In genomic region chr7:18891872-18892599, GRCm38 (mm10) we compare ENCODE assay signal across 8 mouse cellular contexts. TPM values are rescaled to one million over a fixed set of nuclear protein-coding genes. Genes with fewer than 3 reads are reported as not detected.
DNase-seq lines count a peak whose midpoint lies in the region; ATAC-seq lines count a peak whose summit lies in the region.

No protein-coding gene starts in this region.

- intact Hi-C loops in left cerebral cortex, postnatal 10 days (cut with DNase I), result loop anchor here (5.0 kb wide), 1 partner anchor 100 kb away; the partner anchor contains the start of gene Mypop

- DNase-seq in adrenal gland, adult (ENCODE audit: inconsistent age in 2 of 2, low spot score in 1 of 2), result peak; percentile 87 to 94
- DNase-seq in embryo, embryonic 10 days (ENCODE audit: low spot score), result peak; percentile 96
- DNase-seq in gastrocnemius, postnatal 10 days, result peak; percentile 86
- peak; percentile 84 to 93 for DNase-seq in left cerebral cortex, postnatal 10 days (ENCODE audit: extremely low spot score in 1 of 2, low spot score in 2 of 2)
- peak; percentile 91 for DNase-seq in right cerebral cortex, postnatal 25 days
- peak; percentile 74 to 84 for DNase-seq in urinary bladder, postnatal 36 days (ENCODE audit: low spot score in 2 of 2)

- ATAC-seq in inflammation-experienced regulatory T-cells, adult 6 months, result peak; percentile 96
- ATAC-seq in megakaryocyte-erythroid progenitor cell, adult 5-6 weeks (replicated peaks; ENCODE audit: low FRiP score, low TSS enrichment, poor library complexity, severe bottlenecking), result peak; percentile 91

RNA-seq across cellular contexts. Expression of gene Ccdc61, which starts 18.2 kb away (rescaled TPM):
- 1 to 10 TPM; 5.9 to 9.4 TPM for total RNA-seq in gastrocnemius, postnatal 10 days (2021)
- 1 to 10 TPM; 5.8 to 8.6 (median 6.7) TPM for polyA plus RNA-seq in inflammation-experienced regulatory T-cells, adult 6 months (2017; shearing (Covaris generic))
- total RNA-seq in left cerebral cortex, postnatal 10 days (2021), result 10 to 100 TPM; 12.8 to 13.4 TPM
- 23.6 and 42.3 TPM in 2 replicates for total RNA-seq in megakaryocyte-erythroid progenitor cell, adult 5-6 weeks (2014; fragmentation: Nextera tagmentation)
- total RNA-seq in megakaryocyte-erythroid progenitor cell, adult 5-6 weeks (2017), result 6.8 and 13.3 TPM in 2 replicates

RNA-seq across cellular contexts. Expression of gene Pglyrp1, which starts 20.9 kb away (rescaled TPM):
- total RNA-seq in gastrocnemius, postnatal 10 days (2021), result 1 to 10 TPM in 1 of 2 experiments, under 1 TPM in 1; 0.73 to 3.7 TPM
- 100 to 1,000 TPM; 200 to 462 (median 264) TPM for polyA plus RNA-seq in inflammation-experienced regulatory T-cells, adult 6 months (2017; shearing (Covaris generic))
- 10 to 100 TPM; 26.6 to 28.1 TPM for total RNA-seq in left cerebral cortex, postnatal 10 days (2021)
- total RNA-seq in megakaryocyte-erythroid progenitor cell, adult 5-6 weeks (2014; fragmentation: Nextera tagmentation), result 1.9 and 43.9 TPM in 2 replicates
- total RNA-seq in megakaryocyte-erythroid progenitor cell, adult 5-6 weeks (2017), result 0.61 and 2.2 TPM in 2 replicates

RNA-seq across cellular contexts. Expression of gene Nova2, which starts 33.7 kb away (rescaled TPM):
- total RNA-seq in gastrocnemius, postnatal 10 days (2021), result 1 to 10 TPM; 2.9 to 4.1 TPM
- polyA plus RNA-seq in inflammation-experienced regulatory T-cells, adult 6 months (2017; shearing (Covaris generic)), result under 1 TPM in 1 of 3 experiments, not detected in 2; 0.05 TPM
- 100 to 1,000 TPM; 114 to 118 TPM for total RNA-seq in left cerebral cortex, postnatal 10 days (2021)
- total RNA-seq in megakaryocyte-erythroid progenitor cell, adult 5-6 weeks (2014; fragmentation: Nextera tagmentation), result not detected in 2 replicates
- total RNA-seq in megakaryocyte-erythroid progenitor cell, adult 5-6 weeks (2017), result not detected in 2 replicates

RNA-seq across cellular contexts. Expression of gene Mill2, which starts 52.3 kb away (rescaled TPM):
- 1 to 10 TPM; 3.1 to 3.6 TPM for total RNA-seq in gastrocnemius, postnatal 10 days (2021)
- polyA plus RNA-seq in inflammation-experienced regulatory T-cells, adult 6 months (2017; shearing (Covaris generic)), result under 1 TPM; 0.57 to 0.67 (median 0.58) TPM
- total RNA-seq in left cerebral cortex, postnatal 10 days (2021), result 1 to 10 TPM; 1.3 to 1.5 TPM
- 1.4 TPM in 1 of 2 replicates, not detected in the other for total RNA-seq in megakaryocyte-erythroid progenitor cell, adult 5-6 weeks (2014; fragmentation: Nextera tagmentation)
- total RNA-seq in megakaryocyte-erythroid progenitor cell, adult 5-6 weeks (2017), result 2.0 TPM in 1 of 2 replicates, not detected in the other

Comparison
In these comparisons a context has a peak if more than half of its experiments do, and no peak if none do; other contexts are left out.
1. Peak in every context shown above with its lines: DNase-seq and ATAC-seq.
2. RNA of gene Nova2, which starts 33.7 kb away (total RNA-seq): 114 to 118 TPM in left cerebral cortex, postnatal 10 days; 2.9 to 4.1 TPM in gastrocnemius, postnatal 10 days and not detected in megakaryocyte-erythroid progenitor cell, adult 5-6 weeks; every median in the first group is over 10 times any median in the second.